Mouse (Mus musculus) stomach, adult 2 months (tissue): ENCODE measurements around the gene Myo1c. TPM values are rescaled to one million over a fixed set of nuclear protein-coding genes. Genes with fewer than 3 reads are reported as not detected.

Source experiments
- polyA plus RNA-seq: library from polyadenylated mRNA; depleted of rRNA; stranded (reverse); fragments of >200 nt; gene quantifications from 2 replicates; pipeline ENCODE4 v1.2.3, GENCODE M21; 2012; rRNA removed

Gene Myo1c
- 32.4 and 32.7 TPM in 2 replicates for polyA plus RNA-seq

DNA sequence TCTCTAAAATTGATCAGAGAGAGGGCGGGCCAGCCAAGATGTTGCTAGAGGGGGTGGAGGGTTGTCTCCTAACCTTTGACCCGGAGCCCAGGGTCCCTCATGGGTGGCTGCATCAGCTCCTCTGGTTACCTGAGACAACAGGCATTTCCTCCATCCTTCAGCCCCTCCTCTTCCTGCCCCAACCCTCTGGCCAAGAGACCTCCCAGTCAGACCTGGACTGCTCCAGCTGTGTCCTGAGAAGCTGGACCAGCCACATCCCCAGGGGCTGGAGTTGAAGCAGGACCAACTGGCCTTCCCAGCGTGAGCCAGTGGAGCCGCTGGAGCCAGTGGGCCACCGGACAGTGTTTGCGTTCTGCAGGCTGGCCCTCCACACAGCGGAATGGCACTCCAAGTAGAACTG is at the start of gene Myo1c:
Myo1c (plus strand) TSS at position 194 of the 400 bp plus-strand sequence.

DNA sequence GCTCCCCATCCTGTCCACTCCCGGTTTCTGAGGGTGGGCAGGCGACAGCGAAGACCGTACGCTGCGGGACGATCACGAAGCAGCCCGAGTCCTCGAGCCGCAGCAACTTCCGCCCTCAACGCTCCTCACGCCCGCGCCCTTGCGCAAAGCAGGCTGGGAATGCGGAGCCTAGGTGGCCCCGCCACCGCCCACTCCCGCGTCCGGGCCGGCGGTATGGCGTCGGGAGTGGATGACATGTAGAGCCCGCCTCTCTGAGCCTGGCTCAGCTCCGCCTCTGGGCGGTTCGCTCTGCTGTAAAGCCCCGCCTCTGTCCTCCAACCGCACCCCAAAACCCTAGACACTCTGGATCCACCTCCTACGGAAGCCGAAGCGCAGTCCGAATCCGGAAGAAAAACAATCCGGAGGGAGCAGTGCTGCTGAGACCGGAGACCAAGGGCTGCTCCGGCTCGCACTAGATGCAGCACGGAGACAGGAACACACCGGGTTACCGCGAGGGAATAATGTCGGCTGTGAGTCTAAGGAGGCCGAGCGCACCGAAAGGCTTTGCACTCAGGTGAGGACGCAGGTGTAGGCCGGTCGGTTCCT is 19.6 kb upstream of the Myo1c start, which contains the start of gene Inpp5k:
Inpp5k (plus strand) TSS at position 344 of the 585 bp plus-strand sequence.

DNA sequence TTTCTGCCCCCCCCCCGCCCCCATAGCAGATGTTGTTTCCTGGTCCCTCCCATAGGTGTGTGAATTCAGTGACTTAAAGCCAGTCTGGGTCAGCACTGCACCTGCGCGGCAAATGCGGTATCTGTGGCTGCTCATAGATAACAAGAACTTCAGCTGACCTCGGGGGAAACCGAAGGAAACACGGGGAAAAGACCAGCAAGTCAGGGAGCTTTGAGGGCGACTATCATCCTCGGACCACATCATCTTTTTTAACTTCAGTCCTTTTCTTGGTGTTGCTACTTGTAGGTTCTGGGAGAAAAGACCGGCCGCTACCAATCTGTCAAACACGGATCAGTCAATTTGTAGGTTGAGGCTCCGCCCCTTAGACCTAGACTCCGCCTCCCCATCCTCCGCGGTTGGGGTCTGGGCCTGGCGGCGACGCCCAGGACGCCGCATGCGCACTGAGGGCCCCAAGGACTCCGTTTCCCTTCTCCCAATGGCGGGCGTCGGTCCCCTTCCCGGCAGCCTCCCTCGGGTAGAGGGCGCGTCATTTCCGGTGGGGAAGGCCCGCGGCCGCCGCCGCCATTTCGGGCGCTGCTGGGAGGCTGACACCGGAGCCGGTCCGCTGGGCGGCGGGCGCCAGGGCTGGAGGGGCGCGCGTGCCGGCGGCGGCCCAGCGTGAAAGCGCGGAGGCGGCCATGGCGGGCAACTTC is 28.6 kb downstream of the Myo1c start, which contains the start of gene Crk:
Crk (plus strand) TSS at position 513 of the 692 bp plus-strand sequence.

Other genes with a start within 250 kb of the Myo1c start
- 32.6 and 42.4 TPM in 2 replicates for gene Serpinf1, start 227.8 kb upstream of the Myo1c start, polyA plus RNA-seq
- 2.5 and 4.4 TPM in 2 replicates for gene Serpinf2, start 210.9 kb upstream of the Myo1c start, polyA plus RNA-seq
- 7.4 TPM in 2 replicates for gene Wdr81, start 195.8 kb upstream of the Myo1c start, polyA plus RNA-seq
- gene Tlcd2, start 188.8 kb upstream of the Myo1c start, polyA plus RNA-seq, result 8.6 and 11.8 TPM in 2 replicates
- gene Prpf8, start 163.7 kb upstream of the Myo1c start, polyA plus RNA-seq, result 13.4 and 21.5 TPM in 2 replicates
- gene Rilp, start 140.4 kb upstream of the Myo1c start, polyA plus RNA-seq, result 2.4 and 3.9 TPM in 2 replicates
- gene Scarf1, start 137.0 kb upstream of the Myo1c start, polyA plus RNA-seq, result 4.1 TPM in 2 replicates
- 15.1 and 15.2 TPM in 2 replicates for gene Slc43a2, start 118.8 kb upstream of the Myo1c start, polyA plus RNA-seq
- 38.5 and 62.5 TPM in 2 replicates for gene Pitpna, start 62.4 kb upstream of the Myo1c start, polyA plus RNA-seq
- 12.9 and 17.5 TPM in 2 replicates for gene Inpp5k, start 19.5 kb upstream of the Myo1c start, polyA plus RNA-seq
- gene Crk, start 28.8 kb downstream of the Myo1c start, polyA plus RNA-seq, result 67.6 and 102 TPM in 2 replicates
- gene Ywhae, start 82.4 kb downstream of the Myo1c start, polyA plus RNA-seq, result 20.1 and 28.0 TPM in 2 replicates
- gene Doc2b, start 145.5 kb downstream of the Myo1c start, polyA plus RNA-seq, result 0.45 TPM in 2 replicates